Mouse (Mus musculus) limb, embryonic 14.5 days (tissue): ENCODE measurements around the gene Gm20388. TPM values are rescaled to one million over a fixed set of nuclear protein-coding genes. Genes with fewer than 3 reads are reported as not detected.

ENCODE experiments used
- ATAC-seq: fragments of 200-750 bp; cut with Nextera tagmentation; 2 replicates; pipeline ENCODE4 v1.8.0; 2017; ENCODE audit warnings: low read depth, moderate number of reproducible peaks, moderate TSS enrichment; ENCODE audit not compliant: low FRiP score
- DNase-seq: peaks from one replicate; pipeline ENCODE4 v3.0.0-alpha.2; 2015; ENCODE audit warnings: low spot score
- H3K27ac ChIP-seq: fragments of 300-500 bp; sonication (generic); replicated peaks from 2 replicates; pipeline ENCODE4 v1.5.1; 2014; ENCODE audit warnings: low read depth, mild to moderate bottlenecking, low read length, moderate library complexity, mixed read lengths
- H3K27me3 ChIP-seq: fragments of 300-500 bp; sonication (generic); 2 replicates; pipeline ENCODE4 v1.6.1; 2014; ENCODE audit warnings: low read length, mixed read lengths; ENCODE audit not compliant: control insufficient read depth, insufficient read depth
- H3K36me3 ChIP-seq: fragments of 300-500 bp; sonication (generic); 2 replicates; pipeline ENCODE4 v1.6.1; 2014; ENCODE audit warnings: mild to moderate bottlenecking, low read length, moderate library complexity, mixed read lengths; ENCODE audit not compliant: control insufficient read depth, insufficient read depth
- H3K4me1 ChIP-seq: fragments of 300-500 bp; sonication (generic); 2 replicates; pipeline ENCODE4 v1.6.1; 2014; ENCODE audit warnings: antibody characterized with exemption, low read length, mixed read lengths; ENCODE audit not compliant: control insufficient read depth, insufficient read depth
- H3K4me2 ChIP-seq: fragments of 300-500 bp; sonication (generic); replicated peaks from 2 replicates; pipeline ENCODE4 v1.6.1; 2014; ENCODE audit warnings: low read depth, mild to moderate bottlenecking, low read length, moderate library complexity; ENCODE audit not compliant: severe bottlenecking
- H3K4me3 ChIP-seq: fragments of 300-500 bp; sonication (generic); replicated peaks from 2 replicates; pipeline ENCODE4 v1.5.1; 2014; ENCODE audit warnings: low read length
- H3K9ac ChIP-seq: fragments of 300-500 bp; sonication (generic); 2 replicates; pipeline ENCODE4 v1.6.1; 2014; ENCODE audit warnings: mild to moderate bottlenecking, low read depth, low read length, moderate library complexity; ENCODE audit not compliant: severe bottlenecking
- H3K9me3 ChIP-seq: fragments of 300-500 bp; sonication (generic); 2 replicates; pipeline ENCODE4 v1.6.1; 2016; ENCODE audit warnings: low read length; ENCODE audit not compliant: control insufficient read depth
- POLR2A ChIP-seq: fragments of 200-500 bp; IDR thresholded peaks from 2 replicates; pipeline ENCODE4 v1.8.0; 2012; ENCODE audit warnings: inconsistent platforms, mild to moderate bottlenecking, moderate library complexity, borderline replicate concordance; ENCODE audit not compliant: insufficient read depth, insufficient read length; ENCODE audit errors: extremely low read depth
- WGBS: fragments of 180-500 bp; shearing (Covaris S2); extraction: QIAGEN DNeasy Blood & Tissue Kit; methylation state at CpG from one replicate; pipeline ENCODE4 v1.1.7; 2014; 5-methylcytosine and 5-hydroxymethylcytosine counted together
- polyA plus RNA-seq, 2 experiments: library from polyadenylated mRNA; depleted of rRNA in 1 of 2; stranded (reverse) in 1 of 2; unstranded in 1 of 2; fragments of >200 nt; fragmentation: Nextera tagmentation in 1 of 2; extraction: Ambion mirVana in 1 of 2; gene quantifications; 2 replicates each; pipeline versions ENCODE4 v1.2.1 to v1.2.3; 2012 to 2014

Gm20388 gene
- polyA plus RNA-seq, 2 experiments, result 1.9 to 49.9 TPM

DNA sequence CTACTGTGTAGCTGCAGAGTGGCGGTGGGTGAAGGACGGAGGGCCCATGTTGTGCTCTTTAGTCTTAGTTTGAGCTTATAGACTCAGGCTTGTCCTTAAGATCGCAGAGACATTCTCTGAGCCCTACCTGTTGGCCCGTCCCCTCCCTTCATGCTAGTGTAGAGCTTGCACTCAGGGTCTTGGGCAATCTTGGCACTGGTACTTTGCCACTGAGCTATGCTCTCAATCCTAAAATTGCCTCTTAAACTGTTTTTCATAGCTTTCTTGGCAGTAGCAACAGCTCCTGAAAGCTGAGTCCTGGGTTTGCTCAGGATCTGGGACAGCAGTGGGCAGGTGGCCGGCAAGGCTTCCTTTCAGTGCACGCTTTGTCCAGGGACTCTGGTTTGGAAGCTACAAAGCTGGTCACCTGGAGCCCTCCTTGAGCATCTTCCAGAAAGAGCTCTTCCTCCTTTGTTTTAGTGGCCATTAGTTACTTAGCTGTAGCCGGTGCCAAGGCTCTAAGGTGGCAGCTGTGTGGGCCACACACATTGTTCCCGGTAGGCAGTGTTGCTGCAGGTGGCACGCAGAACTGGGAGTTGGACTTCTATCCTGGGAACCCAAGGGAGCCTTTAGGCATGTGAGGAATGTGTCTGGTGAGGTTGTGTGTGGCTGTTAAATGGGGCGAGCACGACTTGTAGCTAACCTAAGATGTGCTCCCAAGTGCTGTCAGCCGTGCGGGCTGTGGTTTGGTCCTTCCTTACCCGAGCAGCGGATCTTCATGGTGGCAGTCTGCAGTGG, 2090.9 kb downstream of the Gm20388 start:
- Histone ChIP-seq H3K4me2 (no peak overlapping the region), H3K27ac (no peak overlapping the region), H3K27me3 (no peaks in the 10 kb centered on the region), H3K36me3 (peaks cover 79% of the 10 kb centered on the region), H3K9me3 (no peaks in the 10 kb centered on the region), H3K9ac (no peak overlapping the region), H3K4me1 (no peaks in the 10 kb centered on the region), H3K4me3 (no peak overlapping the region)
- no peak for ATAC-seq
- DNase-seq, result no peak
- 76% methylated on average over 15 of the region's 15 CpGs for WGBS
- TF ChIP-seq POLR2A, result no peak

DNA sequence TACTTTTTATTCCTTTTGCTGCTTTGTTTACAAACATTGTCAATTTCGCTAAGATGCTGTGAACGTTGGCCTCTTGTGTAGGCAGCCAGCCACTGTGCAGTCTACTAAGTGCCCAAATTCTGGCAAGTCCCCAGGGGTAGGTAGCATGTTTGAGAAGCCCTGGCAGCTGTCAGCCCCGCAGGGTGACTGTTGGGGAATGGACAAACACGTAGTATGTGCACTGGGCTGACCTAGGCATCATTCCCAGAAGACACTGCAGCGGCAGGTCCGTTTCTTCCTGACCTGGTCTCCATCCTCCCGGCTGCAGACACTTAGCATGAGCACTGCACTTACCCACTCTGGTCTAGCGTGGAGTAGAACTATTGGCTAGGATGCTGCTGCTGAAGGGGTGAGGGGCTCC, 2093.0 kb downstream of the Gm20388 start:
- no peak for ATAC-seq
- Histone ChIP-seq H3K27me3 (no peaks in the 10 kb centered on the region), H3K9ac (no peak overlapping the region), H3K36me3 (peaks cover 79% of the 10 kb centered on the region), H3K27ac (no peak overlapping the region), H3K4me1 (no peaks in the 10 kb centered on the region), H3K9me3 (no peaks in the 10 kb centered on the region), H3K4me3 (no peak overlapping the region), H3K4me2 (no peak overlapping the region)
- no peak for TF ChIP-seq POLR2A
- WGBS, result 86% methylated on average over 8 of the region's 8 CpGs
- DNase-seq, result no peak

DNA sequence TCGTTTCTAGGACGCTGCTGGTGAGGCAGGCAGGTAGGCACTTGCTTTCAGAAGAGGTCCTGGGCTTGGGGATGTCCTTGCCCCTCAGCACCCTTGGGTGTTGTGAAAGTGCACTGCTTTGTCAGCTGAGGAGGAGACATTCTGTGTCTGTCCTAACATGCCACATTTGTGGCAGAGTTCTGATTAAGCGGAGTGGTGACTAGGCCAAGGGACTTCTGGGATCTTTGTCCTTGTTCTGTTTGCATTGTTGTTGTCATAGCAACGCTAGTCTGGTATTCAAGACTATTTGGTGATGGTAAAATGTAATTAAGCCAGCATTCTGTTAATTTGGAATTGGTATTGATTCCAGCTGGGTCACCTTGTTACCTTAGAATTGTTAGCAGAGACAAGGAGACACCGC, 2093.5 kb downstream of the Gm20388 start:
- Histone ChIP-seq H3K4me2 (no peak overlapping the region), H3K4me3 (no peak overlapping the region), H3K9ac (no peak overlapping the region), H3K4me1 (no peaks in the 10 kb centered on the region), H3K36me3 (peaks cover 79% of the 10 kb centered on the region), H3K27me3 (no peaks in the 10 kb centered on the region), H3K27ac (no peak overlapping the region), H3K9me3 (no peaks in the 10 kb centered on the region)
- no peak for DNase-seq
- no peak for ATAC-seq
- TF ChIP-seq POLR2A, result no peak
- 86% methylated on average over 5 of the region's 5 CpGs for WGBS

DNA sequence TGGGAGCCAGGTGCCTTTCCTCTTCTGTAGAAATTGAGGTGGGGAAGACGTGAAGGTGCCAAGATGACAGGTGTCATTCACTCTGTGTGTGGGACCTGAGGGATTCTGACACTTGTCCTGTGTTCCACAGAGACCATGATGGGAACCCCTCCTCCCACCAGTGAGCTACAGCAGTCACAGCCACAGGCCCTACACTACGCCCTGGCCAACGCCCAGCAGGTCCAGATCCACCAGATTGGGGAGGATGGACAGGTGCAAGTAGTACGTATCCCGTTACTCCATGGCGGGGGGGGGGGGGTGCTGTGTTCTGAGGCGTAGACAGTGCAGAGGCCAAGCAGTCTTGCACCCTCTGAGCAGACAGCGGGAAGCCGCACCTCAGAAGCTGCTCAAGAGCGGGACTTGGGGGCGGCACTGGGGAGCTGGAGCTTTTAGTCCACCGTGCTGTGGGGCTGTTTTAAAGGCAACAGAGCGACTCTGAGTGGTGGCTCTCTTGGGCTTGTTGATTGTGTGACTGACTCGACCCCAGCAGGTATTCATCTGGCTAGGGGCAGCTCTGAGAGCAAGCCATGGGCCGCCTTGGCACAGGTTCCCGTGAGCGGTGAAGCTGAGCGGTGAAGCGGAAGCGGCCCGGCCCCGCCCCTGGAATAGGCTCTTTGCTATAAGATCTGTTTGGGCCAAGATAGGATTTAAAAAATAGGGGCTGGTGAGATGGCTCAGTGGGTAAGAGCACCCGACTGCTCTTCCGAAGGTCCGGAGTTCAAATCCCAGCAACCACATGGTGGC, 2095.0 kb downstream of the Gm20388 start:
- no peaks in the 10 kb centered on the region for H3K4me1 ChIP-seq
- H3K9me3 ChIP-seq, result no peaks in the 10 kb centered on the region
- ATAC-seq (no peak), DNase-seq (no peak)
- H3K4me3 ChIP-seq, result no peak overlapping the region
- H3K9ac ChIP-seq, result no peak overlapping the region
- 92% methylated on average over 24 of the region's 25 CpGs for WGBS
- TF ChIP-seq POLR2A, result no peak
- H3K27ac ChIP-seq, result no peak overlapping the region
- peaks cover 79% of the 10 kb centered on the region for H3K36me3 ChIP-seq
- H3K27me3 ChIP-seq, result no peaks in the 10 kb centered on the region
- no peak overlapping the region for H3K4me2 ChIP-seq

DNA sequence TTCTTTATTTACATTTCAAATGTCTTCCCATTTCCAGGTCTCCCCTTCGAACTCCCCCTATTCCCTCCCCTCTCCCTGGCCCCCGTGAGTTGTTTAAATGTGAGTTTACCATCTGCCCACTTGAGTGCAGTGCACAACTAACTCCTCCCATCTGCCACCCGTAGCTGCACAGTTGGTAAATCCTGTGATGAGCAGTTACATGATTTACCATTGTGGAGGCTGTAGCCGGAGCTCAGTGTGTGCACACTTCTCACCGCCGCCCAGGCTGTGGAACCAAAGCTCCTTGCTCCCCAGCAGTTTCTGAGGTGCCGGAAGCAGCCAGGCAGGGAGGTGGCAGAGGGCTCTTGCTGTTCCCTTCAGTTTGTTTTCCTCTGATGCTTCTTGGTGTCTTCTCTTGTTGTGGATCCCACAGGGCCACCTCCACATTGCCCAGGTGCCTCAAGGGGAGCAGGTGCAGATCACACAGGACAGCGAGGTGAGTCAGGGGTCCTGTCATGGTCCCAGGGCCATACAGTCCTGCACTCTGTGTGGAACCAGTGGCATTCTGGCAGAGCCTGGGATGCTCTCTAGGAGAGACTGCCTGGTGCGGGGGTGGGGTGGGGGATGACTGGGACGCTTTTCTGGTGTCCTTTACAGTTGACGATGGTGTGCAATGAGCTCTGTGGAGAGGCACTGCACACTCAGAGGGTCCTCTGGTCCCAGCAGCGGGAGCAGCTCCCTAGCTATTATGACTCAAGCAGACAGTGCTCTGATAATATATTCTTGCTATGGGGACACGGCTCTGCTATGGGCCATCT, 2096.2 kb downstream of the Gm20388 start:
- ATAC-seq, result no peak
- no peak for TF ChIP-seq POLR2A
- H3K36me3 ChIP-seq, result peaks cover 72% of the 10 kb centered on the region
- no peak overlapping the region for H3K9ac ChIP-seq
- no peak overlapping the region for H3K4me2 ChIP-seq
- no peaks in the 10 kb centered on the region for H3K27me3 ChIP-seq
- H3K27ac ChIP-seq, result no peak overlapping the region
- no peak overlapping the region for H3K4me3 ChIP-seq
- DNase-seq, result no peak
- no peaks in the 10 kb centered on the region for H3K4me1 ChIP-seq
- WGBS, result 88% methylated on average over 13 of the region's 13 CpGs
- no peaks in the 10 kb centered on the region for H3K9me3 ChIP-seq
